Mouse (Mus musculus) E14TG2a.4 (cell line): ENCODE results near the gene Nr1d1.
"Not testable (repeated sequence)": the region's sequence is repeated elsewhere in the genome, so short reads cannot be mapped to it uniquely, and the experiment has no call there.

Experiments used
- H3K27me3 ChIP-seq: 2 replicates; pipeline ENCODE4 v1.6.1; 2014; ENCODE audit warnings: low read length, control low read depth; ENCODE audit not compliant: insufficient read depth
- H3K36me3 ChIP-seq: 2 replicates; pipeline ENCODE4 v1.6.1; 2014; ENCODE audit warnings: low read length, control low read depth; ENCODE audit not compliant: insufficient read depth
- H3K4me1 ChIP-seq: replicated peaks from 2 replicates; pipeline ENCODE4 v1.6.1; 2014; ENCODE audit warnings: low read depth, low read length, control low read depth
- H3K4me3 ChIP-seq: replicated peaks from 2 replicates; pipeline ENCODE4 v1.5.1; 2014; ENCODE audit warnings: mild to moderate bottlenecking, low read length
- H3K9me3 ChIP-seq: 2 replicates; pipeline ENCODE4 v1.6.1; 2014; ENCODE audit warnings: low read length, control low read depth
- CTCF ChIP-seq: conservative IDR thresholded peaks from 2 replicates; pipeline ENCODE4 v1.5.1; 2014; ENCODE audit warnings: low read length
- NANOG ChIP-seq: IDR thresholded peaks from 2 replicates; pipeline ENCODE4 v1.6.1; 2014; ENCODE audit warnings: borderline replicate concordance, low read length, mixed read lengths
- POU5F1 ChIP-seq: IDR thresholded peaks from 2 replicates; pipeline ENCODE4 v1.6.1; 2014; ENCODE audit warnings: low read length, borderline replicate concordance

Gene Nr1d1

GRCm38 (mm10) chr11:98740026-98740392, 35.1 kb downstream of the Nr1d1 start:
- no peaks in the 10 kb centered on the region for H3K9me3 ChIP-seq
- no peaks in the 10 kb centered on the region for H3K36me3 ChIP-seq
- peak overlapping the region; percentile 86 for H3K4me3 ChIP-seq
- no peak for TF ChIP-seq POU5F1
- no peak for TF ChIP-seq NANOG
- no peak for TF ChIP-seq CTCF
- H3K27me3 ChIP-seq = peaks cover 12% of the 10 kb centered on the region
- peaks cover 72% of the 10 kb centered on the region for H3K4me1 ChIP-seq

GRCm38 (mm10) chr11:98738925-98739324, 36.2 kb downstream of the Nr1d1 start:
- peaks cover 65% of the 10 kb centered on the region for H3K4me1 ChIP-seq

GRCm38 (mm10) chr11:98738428-98738911, 36.7 kb downstream of the Nr1d1 start:
- TF ChIP-seq NANOG (no peak), CTCF (no peak), POU5F1 (no peak)
- no peaks in the 10 kb centered on the region for H3K36me3 ChIP-seq
- H3K27me3 ChIP-seq = peaks cover 12% of the 10 kb centered on the region
- peak overlapping the region; percentile 24; the same call in 1 of the 2 replicates for H3K4me3 ChIP-seq
- H3K9me3 ChIP-seq = peaks cover 7% of the 10 kb centered on the region
- H3K4me1 ChIP-seq = peaks cover 60% of the 10 kb centered on the region

More at GRCm38 (mm10) chr11:98738925-98739324, 36.2 kb downstream of the Nr1d1 start:
- no peak for TF ChIP-seq POU5F1
- no peak for TF ChIP-seq CTCF
- TF ChIP-seq NANOG = no peak
- Histone ChIP-seq H3K36me3 (no peaks in the 10 kb centered on the region), H3K4me3 (0 out of 2 replicates have a peak overlapping the region, but pooled peaks have one; percentile 10), H3K9me3 (peaks cover 7% of the 10 kb centered on the region), H3K27me3 (peaks cover 12% of the 10 kb centered on the region)

GRCm38 (mm10) chr11:98737220-98737619, 37.9 kb downstream of the Nr1d1 start:
- not testable (repeated sequence) for H3K36me3 ChIP-seq, H3K4me3 ChIP-seq

GRCm38 (mm10) chr11:98736176-98736575, 39.0 kb downstream of the Nr1d1 start:
- Histone ChIP-seq H3K4me1 (peaks cover 45% of the 10 kb centered on the region), H3K27me3 (peaks cover 21% of the 10 kb centered on the region), H3K9me3 (peaks cover 7% of the 10 kb centered on the region), H3K36me3 (no peaks in the 10 kb centered on the region), H3K4me3 (no peak overlapping the region)
- TF ChIP-seq POU5F1 = no peak
- no peak for TF ChIP-seq CTCF
- TF ChIP-seq NANOG = no peak

More at GRCm38 (mm10) chr11:98737220-98737619, 37.9 kb downstream of the Nr1d1 start:
- Histone ChIP-seq H3K27me3 (peaks cover 16% of the 10 kb centered on the region), H3K4me1 (peaks cover 48% of the 10 kb centered on the region)
- not testable (repeated sequence) for H3K9me3 ChIP-seq

GRCm38 (mm10) chr11:98735111-98735510, 40.0 kb downstream of the Nr1d1 start:
- H3K4me3 ChIP-seq = no peak overlapping the region
- peaks cover 35% of the 10 kb centered on the region for H3K4me1 ChIP-seq
- TF ChIP-seq POU5F1 = no peak
- no peak for TF ChIP-seq NANOG
- TF ChIP-seq CTCF = no peak
- peaks cover 20% of the 10 kb centered on the region for H3K27me3 ChIP-seq
- peaks cover 7% of the 10 kb centered on the region for H3K9me3 ChIP-seq
- no peaks in the 10 kb centered on the region for H3K36me3 ChIP-seq

GRCm38 (mm10) chr11:98734020-98734419, 41.1 kb downstream of the Nr1d1 start:
- Histone ChIP-seq H3K4me3 (no peak overlapping the region), H3K4me1 (peaks cover 25% of the 10 kb centered on the region), H3K27me3 (peaks cover 14% of the 10 kb centered on the region; the same call in 1 of the 2 replicates), H3K9me3 (peaks cover 7% of the 10 kb centered on the region), H3K36me3 (no peaks in the 10 kb centered on the region)
- TF ChIP-seq POU5F1 (no peak), CTCF (peak; percentile 68)

GRCm38 (mm10) chr11:98731134-98731533, 44.0 kb downstream of the Nr1d1 start:
- Histone ChIP-seq H3K27me3 (peaks cover 14% of the 10 kb centered on the region; the same call in 1 of the 2 replicates), H3K4me3 (no peak overlapping the region), H3K36me3 (peaks cover 19% of the 10 kb centered on the region), H3K9me3 (peaks cover 7% of the 10 kb centered on the region), H3K4me1 (peaks cover 33% of the 10 kb centered on the region)
- no peak for TF ChIP-seq POU5F1
- no peak for TF ChIP-seq NANOG
- TF ChIP-seq CTCF = no peak

GRCm38 (mm10) chr11:98730727-98731126, 44.4 kb downstream of the Nr1d1 start:
- TF ChIP-seq CTCF = no peak
- no peak for TF ChIP-seq NANOG
- no peak for TF ChIP-seq POU5F1
- Histone ChIP-seq H3K4me1 (peaks cover 31% of the 10 kb centered on the region), H3K36me3 (peaks cover 23% of the 10 kb centered on the region), H3K9me3 (peaks cover 7% of the 10 kb centered on the region), H3K4me3 (no peak overlapping the region), H3K27me3 (peaks cover 14% of the 10 kb centered on the region; the same call in 1 of the 2 replicates)
